Mouse (Mus musculus) lung, embryonic 16.5 days (tissue): ENCODE results near the gene Krt7. TPM values are rescaled to one million over a fixed set of nuclear protein-coding genes. Genes with fewer than 3 reads are reported as not detected.

Experiments
- ATAC-seq: fragments of 200-750 bp; cut with Nextera tagmentation; 2 replicates; pipeline ENCODE4 v1.8.0; 2017; ENCODE audit warnings: low read depth, mild to moderate bottlenecking, moderate library complexity
- H3K27ac ChIP-seq: fragments of 300-500 bp; sonication (generic); 2 replicates; pipeline ENCODE4 v1.5.1; 2014; ENCODE audit warnings: mild to moderate bottlenecking, control low read depth, low read length
- H3K27me3 ChIP-seq: fragments of 300-500 bp; sonication (generic); 2 replicates; pipeline ENCODE4 v1.6.1; 2014; ENCODE audit warnings: low read depth, low read length, mixed read lengths; ENCODE audit not compliant: control insufficient read depth, insufficient read depth
- H3K36me3 ChIP-seq: fragments of 300-500 bp; sonication (generic); 2 replicates; pipeline ENCODE4 v1.6.1; 2014; ENCODE audit warnings: low read length; ENCODE audit not compliant: control insufficient read depth, insufficient read depth
- H3K4me1 ChIP-seq: fragments of 300-500 bp; sonication (generic); replicated peaks from 2 replicates; pipeline ENCODE4 v1.6.1; 2014; ENCODE audit warnings: low read length, mixed read lengths; ENCODE audit not compliant: control insufficient read depth, insufficient read depth
- H3K4me2 ChIP-seq: fragments of 300-500 bp; sonication (generic); 2 replicates; pipeline ENCODE4 v1.6.1; 2014; ENCODE audit warnings: low read depth, low read length, control low read depth
- H3K4me3 ChIP-seq: fragments of 300-500 bp; sonication (generic); 2 replicates; pipeline ENCODE4 v1.5.1; 2014; ENCODE audit warnings: mild to moderate bottlenecking, low read length, control low read depth
- H3K9ac ChIP-seq: fragments of 300-500 bp; sonication (generic); 2 replicates; pipeline ENCODE4 v1.6.1; 2014; ENCODE audit warnings: low read length, control low read depth
- H3K9me3 ChIP-seq: fragments of 300-500 bp; sonication (generic); 2 replicates; pipeline ENCODE4 v1.6.1; 2016; ENCODE audit warnings: low read length; ENCODE audit not compliant: control insufficient read depth
- WGBS: fragments of 180-500 bp; shearing (Covaris S2); extraction: QIAGEN DNeasy Blood & Tissue Kit; methylation state at CpG from one replicate; pipeline ENCODE4 v1.1.7; 2014; 5-methylcytosine and 5-hydroxymethylcytosine counted together
- polyA plus RNA-seq: library from polyadenylated mRNA; unstranded; fragments of >200 nt; fragmentation: Nextera tagmentation; extraction: Ambion mirVana; gene quantifications from 2 replicates; pipeline ENCODE4 v1.2.1, GENCODE M21; 2015

Krt7 gene
- polyA plus RNA-seq, 1 experiment from 2014 or later = 173 TPM

- no peaks in the 10 kb centered on the region for H3K9me3 ChIP-seq
- no peaks in the 10 kb centered on the region for H3K36me3 ChIP-seq
- peak overlapping the region; percentile 39 for H3K4me3 ChIP-seq
- peaks cover 2% of the 10 kb centered on the region; the same call in 1 of the 2 replicates for H3K27me3 ChIP-seq
- ATAC-seq = no peak
- 26% methylated on average over 7 of the region's 7 CpGs for WGBS
- H3K4me2 ChIP-seq = peak overlapping the region; percentile 44
- H3K9ac ChIP-seq = peak overlapping the region; percentile 61
- H3K27ac ChIP-seq = peak overlapping the region; percentile 96
- peaks cover 10% of the 10 kb centered on the region for H3K4me1 ChIP-seq
Observed at GRCm38 (mm10) chr15:101413916-101414635, 3.2 kb downstream of the Krt7 start.

GRCm38 (mm10) chr15:101414807-101415565, 4.1 kb downstream of the Krt7 start:
- H3K27ac ChIP-seq = no peak overlapping the region
- H3K9ac ChIP-seq = no peak overlapping the region
- no peak overlapping the region for H3K4me3 ChIP-seq
- H3K4me2 ChIP-seq = no peak overlapping the region
- no peaks in the 10 kb centered on the region for H3K9me3 ChIP-seq
- peaks cover 10% of the 10 kb centered on the region for H3K4me1 ChIP-seq
- H3K27me3 ChIP-seq = peaks cover 2% of the 10 kb centered on the region; the same call in 1 of the 2 replicates
- no peak for ATAC-seq
- WGBS = 31% methylated on average over 11 of the region's 11 CpGs
- no peaks in the 10 kb centered on the region for H3K36me3 ChIP-seq

- Histone ChIP-seq H3K27ac (no peak overlapping the region), H3K36me3 (no peaks in the 10 kb centered on the region), H3K4me2 (no peak overlapping the region), H3K9ac (no peak overlapping the region), H3K9me3 (no peaks in the 10 kb centered on the region), H3K27me3 (no peaks in the 10 kb centered on the region), H3K4me1 (peaks cover 9% of the 10 kb centered on the region), H3K4me3 (no peak overlapping the region)
- ATAC-seq = no peak
- WGBS = 73% methylated on average over 4 of the region's 4 CpGs
Observed at GRCm38 (mm10) chr15:101418950-101419349, 8.1 kb downstream of the Krt7 start.

GRCm38 (mm10) chr15:101420903-101421302, 10.1 kb downstream of the Krt7 start:
- WGBS = 55% methylated on average over 6 of the region's 6 CpGs
- Histone ChIP-seq H3K4me3 (no peak overlapping the region), H3K27ac (no peak overlapping the region), H3K9me3 (no peaks in the 10 kb centered on the region), H3K9ac (no peak overlapping the region), H3K27me3 (no peaks in the 10 kb centered on the region), H3K4me1 (no peaks in the 10 kb centered on the region), H3K36me3 (no peaks in the 10 kb centered on the region), H3K4me2 (no peak overlapping the region)
- ATAC-seq = no peak

- no peaks in the 10 kb centered on the region; the same call in 1 of the 2 replicates for H3K36me3 ChIP-seq
- no peak overlapping the region for H3K9ac ChIP-seq
- 19% methylated on average over 5 of the region's 5 CpGs for WGBS
- peak overlapping the region; percentile 70 for H3K27ac ChIP-seq
- H3K4me1 ChIP-seq = no peaks in the 10 kb centered on the region
- no peak overlapping the region for H3K4me3 ChIP-seq
- H3K9me3 ChIP-seq = no peaks in the 10 kb centered on the region
- no peak overlapping the region for H3K4me2 ChIP-seq
- H3K27me3 ChIP-seq = no peaks in the 10 kb centered on the region
- ATAC-seq = peak; percentile 74
Observed at GRCm38 (mm10) chr15:101424914-101425313, 14.1 kb downstream of the Krt7 start.

DNA sequence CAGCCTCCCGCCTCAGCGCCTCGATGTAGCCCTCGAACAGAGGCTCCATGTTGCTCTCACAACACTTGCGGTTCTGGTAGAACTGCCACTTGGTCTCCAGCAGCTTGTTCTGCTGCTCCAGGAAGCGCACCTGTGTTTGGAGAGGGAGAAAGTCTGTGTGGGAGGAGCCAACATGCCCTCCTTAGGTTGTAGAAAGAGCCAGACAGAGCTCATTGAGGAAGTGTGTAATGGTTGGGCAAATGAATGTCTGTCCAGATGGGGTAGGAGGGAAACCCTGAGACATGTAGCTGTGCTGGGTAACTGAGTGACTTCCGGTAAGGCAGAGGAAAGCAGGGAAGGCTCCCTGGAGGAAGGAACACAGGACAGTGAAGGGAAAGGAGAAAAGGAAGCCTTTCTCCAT, 25.8 kb downstream of the Krt7 start:
- H3K9me3 ChIP-seq = no peaks in the 10 kb centered on the region
- WGBS = 58% methylated on average over 7 of the region's 7 CpGs
- H3K4me3 ChIP-seq = no peak overlapping the region
- no peak overlapping the region for H3K4me2 ChIP-seq
- no peaks in the 10 kb centered on the region; the same call in 1 of the 2 replicates for H3K4me1 ChIP-seq
- H3K27ac ChIP-seq = no peak overlapping the region
- no peaks in the 10 kb centered on the region for H3K36me3 ChIP-seq
- H3K27me3 ChIP-seq = peaks cover 21% of the 10 kb centered on the region
- no peak overlapping the region for H3K9ac ChIP-seq
- ATAC-seq = no peak

- no peak within 1 kb of the TSS for H3K4me3 ChIP-seq
- WGBS = 3% methylated on average over 34 of the region's 34 CpGs
- no peaks in the 10 kb centered on the region; the same call in 1 of the 2 replicates for H3K4me1 ChIP-seq
- peaks cover 21% of the 10 kb centered on the region for H3K27me3 ChIP-seq
- H3K4me2 ChIP-seq = peak within 1 kb of the TSS; percentile 2; the same call in 1 of the 2 replicates
- no peak within 1 kb of the TSS for H3K27ac ChIP-seq
- no peaks in the 10 kb centered on the region for H3K9me3 ChIP-seq
- no peaks in the 10 kb centered on the region for H3K36me3 ChIP-seq
- ATAC-seq = no peak
- H3K9ac ChIP-seq = no peak within 1 kb of the TSS
Observed at GRCm38 (mm10) chr15:101438555-101438954, 27.7 kb downstream of the Krt7 start, which contains the start of gene Krt87. Gene Krt87, minus strand, starts transcription at chr15:101438804.

DNA sequence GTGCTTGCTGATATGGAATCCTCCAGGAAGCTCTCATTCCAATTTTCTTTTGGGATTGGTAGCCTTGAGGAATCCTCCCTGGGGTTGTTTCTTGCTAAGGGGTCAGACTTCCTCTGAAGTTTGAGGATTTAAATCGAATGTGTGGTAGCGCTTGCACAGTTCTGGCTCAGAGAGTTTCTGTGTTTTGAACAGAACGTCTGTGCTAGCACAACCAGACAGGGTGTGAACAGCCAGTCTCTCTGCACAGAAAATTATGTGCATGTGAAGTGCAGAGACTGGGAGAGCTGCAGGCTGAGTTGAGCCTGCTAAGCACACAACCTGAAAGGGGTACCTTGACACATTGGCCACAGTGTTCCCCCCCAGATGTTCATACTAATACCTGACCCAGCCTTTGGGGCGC, 30.0 kb downstream of the Krt7 start:
- WGBS = 69% methylated on average over 4 of the region's 4 CpGs
- no peaks in the 10 kb centered on the region; the same call in 1 of the 2 replicates for H3K4me1 ChIP-seq
- no peak overlapping the region for H3K9ac ChIP-seq
- H3K4me3 ChIP-seq = no peak overlapping the region
- ATAC-seq = no peak
- H3K36me3 ChIP-seq = no peaks in the 10 kb centered on the region
- H3K27me3 ChIP-seq = peaks cover 21% of the 10 kb centered on the region
- no peak overlapping the region for H3K27ac ChIP-seq
- no peaks in the 10 kb centered on the region for H3K9me3 ChIP-seq
- no peak overlapping the region for H3K4me2 ChIP-seq

GRCm38 (mm10) chr15:101446572-101446971, 35.7 kb downstream of the Krt7 start:
- H3K27me3 ChIP-seq = no peaks in the 10 kb centered on the region
- WGBS = 49% methylated on average over 11 of the region's 11 CpGs
- ATAC-seq = no peak
- no peaks in the 10 kb centered on the region for H3K4me1 ChIP-seq
- H3K9me3 ChIP-seq = no peaks in the 10 kb centered on the region
- no peak overlapping the region for H3K4me3 ChIP-seq
- no peak overlapping the region for H3K27ac ChIP-seq
- no peaks in the 10 kb centered on the region for H3K36me3 ChIP-seq
- no peak overlapping the region for H3K9ac ChIP-seq
- H3K4me2 ChIP-seq = no peak overlapping the region
